Mouse (Mus musculus): ENCODE results near the gene RPS10-NUDT3.
"Not testable (repeated sequence)": the region's sequence is repeated elsewhere in the genome, so short reads cannot be mapped to it uniquely, and the experiment has no call there.

The RPS10-NUDT3 gene

GRCm38 (mm10) chr17:27642491-27643062 is 7.6 kb upstream of the RPS10-NUDT3 start:
- no peak for DNase-seq (ENCODE audit: low spot score in 2 of 2)

GRCm38 (mm10) chr17:27639851-27640250 is 4.8 kb upstream of the RPS10-NUDT3 start:
- not testable (repeated sequence) for DNase-seq (ENCODE audit: low spot score in 2 of 2)

DNA sequence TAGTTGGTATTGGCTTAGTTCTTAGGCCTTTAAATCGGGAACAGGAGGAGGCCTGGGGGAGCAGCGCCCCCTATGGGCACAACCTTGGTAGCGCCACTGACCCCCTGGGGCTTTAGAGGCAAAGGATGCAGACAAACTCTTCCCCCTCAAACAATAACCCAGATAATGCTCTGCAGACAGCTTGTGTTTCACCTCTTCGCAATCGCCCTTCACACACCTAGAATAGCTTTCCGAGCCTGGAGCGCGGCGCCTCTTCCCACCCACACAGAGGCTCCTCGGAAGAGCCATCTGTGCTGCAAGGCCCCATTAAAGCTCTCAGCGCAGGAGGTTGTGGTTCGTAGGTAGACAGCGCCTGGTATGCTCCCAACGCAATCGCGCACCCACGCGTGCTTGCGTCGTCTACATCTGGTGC is 3.9 kb upstream of the RPS10-NUDT3 start:
- DNase-seq (ENCODE audit: low spot score in 2 of 2) = no peak

DNA sequence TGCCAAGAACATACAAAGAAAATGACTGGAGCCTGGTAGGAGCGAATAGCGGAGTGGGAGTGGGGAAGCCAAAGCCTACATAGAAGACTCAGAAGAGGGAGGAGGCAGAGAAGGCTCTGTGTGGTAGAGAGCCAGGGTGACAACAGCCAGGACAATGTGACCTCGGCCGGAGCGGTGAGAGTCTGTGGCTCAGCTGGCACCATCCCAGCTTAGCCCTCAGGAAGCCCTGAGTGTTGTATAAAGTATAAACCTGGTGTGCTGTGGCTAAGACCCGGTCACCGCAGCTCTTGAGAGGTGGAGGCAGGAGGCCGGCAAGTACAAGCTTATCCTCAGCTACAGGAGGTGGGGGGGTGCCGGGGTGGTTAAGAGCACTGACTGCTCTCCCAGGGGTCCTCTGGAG is 2.3 kb upstream of the RPS10-NUDT3 start:
- no peak for DNase-seq (ENCODE audit: low spot score in 2 of 2)

GRCm38 (mm10) chr17:27636132-27637020 is 1.4 kb upstream of the RPS10-NUDT3 start, which contains the start of gene Rps10:
TSS of gene Rps10 (minus strand) at chr17:27636669.
- DNase-seq (ENCODE audit: low spot score in 2 of 2) = no peak

- not testable (repeated sequence) for DNase-seq (ENCODE audit: low spot score in 2 of 2)
Measured at GRCm38 (mm10) chr17:27635575-27635903, 517 bp upstream of the RPS10-NUDT3 start.

GRCm38 (mm10) chr17:27629249-27630020 is 5.6 kb downstream of the RPS10-NUDT3 start:
- DNase-seq (ENCODE audit: low spot score in 2 of 2) = peak; percentile 61 to 82

DNA sequence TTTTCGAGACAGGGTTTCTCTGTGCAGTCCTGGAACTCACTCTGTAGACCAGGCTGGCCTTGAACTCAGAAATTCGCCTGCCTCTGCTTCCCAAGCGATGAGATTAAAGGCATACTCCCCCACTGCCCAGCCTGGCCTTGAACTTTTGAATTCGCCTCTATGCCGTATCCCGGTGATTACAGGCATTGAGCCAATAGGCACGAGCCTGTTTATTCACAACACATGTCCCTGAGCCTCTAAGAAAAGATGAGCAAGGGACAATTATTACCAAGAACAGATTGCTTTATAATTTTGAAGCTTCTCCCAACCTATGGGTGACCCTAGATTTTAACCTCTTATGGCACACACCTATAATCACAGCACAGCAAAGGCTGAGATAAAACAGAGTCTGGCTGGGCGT is 6.6 kb downstream of the RPS10-NUDT3 start:
- no peak for DNase-seq (ENCODE audit: low spot score in 2 of 2)

DNA sequence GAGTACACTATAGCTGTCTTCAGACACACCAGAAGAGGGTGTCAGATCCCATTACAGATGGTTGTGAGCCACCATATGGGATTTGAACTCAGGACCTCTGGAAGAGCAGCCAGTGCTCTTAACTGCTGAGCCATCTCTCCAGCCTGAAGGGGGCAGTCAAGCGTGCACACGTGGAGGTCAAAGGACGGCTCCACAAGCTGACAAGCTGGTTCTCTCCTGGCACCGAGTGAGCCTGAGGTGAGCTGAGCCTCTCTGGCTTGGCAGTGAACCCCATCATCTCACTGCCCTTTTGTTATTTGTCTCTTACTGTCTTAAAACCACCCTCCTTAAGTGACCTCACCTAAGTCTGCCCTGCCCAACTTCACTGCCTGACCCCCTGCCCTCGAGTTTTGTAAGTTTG is 7.6 kb downstream of the RPS10-NUDT3 start:
- DNase-seq (ENCODE audit: low spot score in 2 of 2) = no peak

DNA sequence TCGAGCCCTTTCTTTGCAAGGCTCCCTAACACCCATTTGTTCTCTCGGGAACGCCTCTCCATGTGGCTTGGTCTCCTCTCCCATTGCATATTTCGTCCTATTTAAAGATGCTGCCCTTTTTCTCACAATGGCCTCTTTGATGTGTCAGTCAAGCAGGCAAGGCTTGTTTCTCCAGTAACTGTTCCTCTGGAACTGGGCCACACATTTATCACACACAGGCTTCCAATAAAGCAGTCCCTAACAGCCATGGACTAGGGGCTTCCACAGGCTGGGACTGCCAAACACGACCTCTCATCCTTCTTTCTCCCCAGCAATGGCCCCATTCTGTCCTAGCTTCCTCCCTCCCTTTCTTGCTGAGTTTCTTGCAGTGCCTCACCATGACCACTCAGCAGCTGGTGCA is 8.3 kb downstream of the RPS10-NUDT3 start:
- no peak for DNase-seq (ENCODE audit: low spot score in 2 of 2)

DNA sequence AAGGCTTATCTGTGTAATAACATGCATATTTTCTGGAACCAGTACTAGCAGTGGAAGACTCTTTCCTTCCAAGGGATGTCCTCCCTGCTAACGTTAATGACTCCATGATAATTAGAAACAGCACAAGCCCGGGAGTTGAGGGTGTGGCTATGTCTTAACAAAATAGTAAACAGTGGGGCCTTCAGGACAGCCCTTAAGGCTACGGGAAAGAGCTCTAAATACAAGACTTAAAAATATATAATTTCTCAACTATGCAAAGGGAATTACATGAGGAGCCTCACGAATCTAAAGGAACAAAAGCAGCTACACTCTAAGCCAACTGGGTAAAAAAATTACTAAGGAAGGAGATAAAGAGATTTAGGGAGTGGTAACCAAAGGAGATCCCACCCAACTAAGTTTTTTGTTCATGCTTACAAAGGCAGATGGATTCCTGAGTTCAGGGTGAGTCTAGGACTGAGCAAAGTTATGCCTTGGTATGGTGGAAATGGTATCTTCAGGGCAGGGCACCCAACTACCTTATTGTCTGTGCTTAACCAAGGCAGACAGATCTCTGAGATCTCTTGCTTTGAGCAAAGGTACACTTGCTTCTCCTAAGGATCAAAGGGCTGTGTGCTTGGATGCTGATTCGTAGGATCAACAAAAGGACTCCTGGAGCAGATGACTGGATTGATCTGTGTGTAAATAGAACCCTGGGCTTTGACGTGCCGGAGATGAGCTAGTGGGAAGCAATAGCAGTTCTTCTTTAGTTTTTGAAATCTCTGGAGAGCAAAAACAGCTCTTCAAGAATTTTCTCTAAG is 9.4 kb downstream of the RPS10-NUDT3 start:
- no peak for DNase-seq (ENCODE audit: low spot score in 2 of 2)

- DNase-seq (ENCODE audit: low spot score in 2 of 2) = peak; percentile 83 to 86
Measured at GRCm38 (mm10) chr17:27623360-27624326, 11.4 kb downstream of the RPS10-NUDT3 start, which contains the start of gene Nudt3. TSS of gene Nudt3 (minus strand) at chr17:27623495.

- DNase-seq (ENCODE audit: low spot score in 2 of 2) = peak; percentile 24 to 25
Measured at GRCm38 (mm10) chr17:27622611-27623359, 12.2 kb downstream of the RPS10-NUDT3 start.

GRCm38 (mm10) chr17:27621705-27622531 is 13.1 kb downstream of the RPS10-NUDT3 start:
- no peak for DNase-seq (ENCODE audit: low spot score in 2 of 2)

- no peak for DNase-seq (ENCODE audit: low spot score in 2 of 2)
Measured at GRCm38 (mm10) chr17:27621161-27621560, 13.9 kb downstream of the RPS10-NUDT3 start.

DNA sequence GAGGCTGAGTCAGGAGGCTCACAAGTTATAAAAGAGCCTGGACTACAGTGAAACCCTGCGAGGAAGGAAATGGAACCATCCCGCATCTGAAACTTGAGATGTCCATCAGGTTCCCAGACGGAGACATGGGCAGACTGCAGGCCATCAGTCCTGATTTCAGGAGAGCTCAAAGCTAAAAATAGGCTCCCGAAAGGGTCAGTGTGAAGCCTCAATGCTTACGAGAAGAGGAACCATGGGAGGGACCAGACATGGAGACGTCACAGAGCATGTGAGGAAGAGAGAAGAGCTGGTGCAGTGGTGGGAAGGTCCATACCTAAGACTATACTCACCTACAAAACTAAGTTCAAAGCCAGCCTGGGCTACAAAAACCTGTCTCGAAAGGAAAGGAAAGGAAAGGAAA is 19.6 kb downstream of the RPS10-NUDT3 start:
- no peak for DNase-seq (ENCODE audit: low spot score in 2 of 2)

DNA sequence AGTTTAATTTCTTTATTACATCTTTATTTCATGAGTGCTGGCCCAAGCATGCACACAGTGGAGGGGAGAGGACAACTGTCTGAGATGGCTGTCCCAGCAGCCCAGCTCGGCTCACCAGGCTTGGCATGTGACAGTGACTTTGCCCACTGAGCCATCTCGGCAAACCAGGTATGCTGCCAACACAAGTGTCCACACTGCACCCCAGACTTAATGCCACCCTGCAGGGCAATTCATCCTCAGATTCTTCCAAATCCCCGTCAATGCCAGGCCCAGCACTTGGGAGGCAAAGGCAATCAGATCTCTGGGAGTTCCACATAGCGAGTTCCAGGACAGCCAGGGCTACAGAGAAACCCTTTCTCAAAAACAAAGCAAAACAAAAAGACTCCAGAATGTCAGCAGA is 22.0 kb downstream of the RPS10-NUDT3 start:
- DNase-seq (ENCODE audit: low spot score in 2 of 2) = no peak

DNA sequence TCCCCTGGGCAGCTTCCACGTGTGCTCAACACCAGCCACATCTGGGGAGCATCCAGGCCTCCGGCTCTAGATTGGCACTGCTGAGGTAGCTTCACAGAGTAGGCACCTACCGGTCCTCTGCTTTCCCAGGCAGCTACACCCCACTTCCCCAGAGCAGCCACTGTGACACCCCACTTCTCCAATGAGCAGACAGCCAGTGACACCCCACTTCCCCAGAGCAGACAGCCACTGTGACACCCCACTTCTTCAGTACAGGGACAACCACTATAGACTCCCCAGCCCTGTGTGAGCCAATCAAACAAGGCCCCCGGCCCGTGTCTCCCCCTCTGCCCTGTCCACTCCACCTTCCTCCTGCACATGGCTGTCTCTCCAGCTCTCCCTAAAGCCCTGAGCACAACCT is 23.0 kb downstream of the RPS10-NUDT3 start:
- no peak for DNase-seq (ENCODE audit: low spot score in 2 of 2)

- DNase-seq (ENCODE audit: low spot score in 2 of 2) = no peak
Measured at GRCm38 (mm10) chr17:27611519-27611884, 23.5 kb downstream of the RPS10-NUDT3 start.

Measured in urinary bladder, postnatal 36 days (tissue).